Comparison of ENCODE assay signal across 17 mouse cellular contexts in the genomic region with DNA sequence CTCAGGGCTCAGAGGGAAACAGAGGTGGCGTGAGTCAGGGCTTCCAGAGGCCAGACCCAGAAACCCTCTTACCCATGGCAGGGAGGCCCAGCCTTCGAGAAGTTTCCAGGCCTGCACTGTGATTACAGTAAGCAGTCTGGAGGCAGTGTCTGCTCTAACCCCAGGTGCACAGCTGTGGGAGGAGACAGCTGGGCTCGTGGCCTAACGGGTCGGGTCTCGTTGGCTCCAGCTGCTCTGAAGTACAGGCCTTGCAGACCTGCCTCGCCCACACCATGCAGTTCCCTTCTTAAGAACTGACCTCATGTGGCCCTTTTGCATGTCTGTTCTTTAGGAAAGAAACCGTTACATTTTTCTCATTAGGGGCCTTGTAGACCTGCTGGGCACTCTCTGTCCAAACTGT.
DNase-seq lines count a peak whose midpoint lies in the region; ATAC-seq and TF ChIP-seq lines count a peak whose summit lies in the region.
"Had no signal": no experiment of that assay in that cellular context is flagged by ENCODE, and none has a peak within 500 bp of the region (broad histone marks: within the 10 kb centered on the region; RNA-seq: fewer than 3 reads in every experiment).

No protein-coding gene starts in this region.

- ATAC-seq in liver, postnatal 0 days = peak; percentile 4; the same call in 1 of the 2 replicates
- no peak for ATAC-seq in liver, embryonic 12.5 days
- ATAC-seq in limb, embryonic 13.5 days (ENCODE audit: low FRiP score, low read depth) = no peak
- ATAC-seq in cerebellum, adult (ENCODE audit: insufficient number of reproducible peaks, low FRiP score, low TSS enrichment) = no peak
- ATAC-seq in intestine, embryonic 15.5 days = no peak
- ATAC-seq: hindbrain, embryonic 16.5 days had no signal

- H3K9me3 ChIP-seq in liver, postnatal 0 days (ENCODE audit: low read length) = no peaks in the 10 kb centered on the region
- no peaks in the 10 kb centered on the region for H3K9me3 ChIP-seq in liver, embryonic 12.5 days (replicated peaks)
- H3K9me3 ChIP-seq in limb, embryonic 13.5 days = no peaks in the 10 kb centered on the region
- H3K9me3 ChIP-seq in intestine, embryonic 15.5 days = no peaks in the 10 kb centered on the region
- H3K9me3 ChIP-seq: heart, embryonic 13.5 days; midbrain, embryonic 12.5 days; neural tube, embryonic 13.5 days had no signal

- H3K4me3 ChIP-seq in liver, postnatal 0 days (ENCODE audit: low read depth, low read length) = no peak overlapping the region
- no peak overlapping the region for H3K4me3 ChIP-seq in liver, embryonic 12.5 days
- H3K4me3 ChIP-seq in limb, embryonic 13.5 days = no peak overlapping the region
- H3K4me3 ChIP-seq in intestine, embryonic 15.5 days (replicated peaks) = no peak overlapping the region
- H3K4me3 ChIP-seq: heart, embryonic 13.5 days; midbrain, embryonic 12.5 days; neural tube, embryonic 13.5 days had no signal

- WGBS in liver, postnatal 0 days (ENCODE audit: insufficient replicate concordance) = 74% methylated on average over 8 of the region's 8 CpGs
- 70% methylated on average over 8 of the region's 8 CpGs for WGBS in liver, embryonic 12.5 days (ENCODE audit: insufficient replicate concordance)
- 31% methylated on average over 8 of the region's 8 CpGs for WGBS in limb, embryonic 13.5 days
- 52% methylated on average over 8 of the region's 8 CpGs for WGBS in intestine, embryonic 15.5 days

- peaks cover 21% of the 10 kb centered on the region; the same call in 1 of the 2 replicates for H3K4me1 ChIP-seq in liver, postnatal 0 days (ENCODE audit: insufficient read depth)
- H3K4me1 ChIP-seq in liver, embryonic 12.5 days = peaks cover 25% of the 10 kb centered on the region
- H3K4me1 ChIP-seq in limb, embryonic 13.5 days = peaks cover 32% of the 10 kb centered on the region
- H3K4me1 ChIP-seq in intestine, embryonic 15.5 days (replicated peaks) = peaks cover 41% of the 10 kb centered on the region

- TF ChIP-seq EP300 in liver, postnatal 0 days (IDR thresholded peaks at IDR 0.05; ENCODE audit: low read depth) = no peak

- H3K4me2 ChIP-seq in liver, postnatal 0 days (ENCODE audit: low read depth, low read length) = no peak overlapping the region
- no peak overlapping the region for H3K4me2 ChIP-seq in liver, embryonic 12.5 days
- H3K4me2 ChIP-seq in limb, embryonic 13.5 days (replicated peaks) = no peak overlapping the region
- no peak overlapping the region for H3K4me2 ChIP-seq in intestine, embryonic 15.5 days (replicated peaks)
- H3K4me2 ChIP-seq: heart, embryonic 13.5 days; midbrain, embryonic 12.5 days; neural tube, embryonic 13.5 days had no signal

- H3K9ac ChIP-seq in liver, postnatal 0 days (replicated peaks) = no peak overlapping the region
- no peak overlapping the region for H3K9ac ChIP-seq in liver, embryonic 12.5 days
- no peak overlapping the region for H3K9ac ChIP-seq in limb, embryonic 13.5 days
- no peak overlapping the region for H3K9ac ChIP-seq in intestine, embryonic 15.5 days
- H3K9ac ChIP-seq: heart, embryonic 13.5 days; liver, embryonic 14.5 days; midbrain, embryonic 12.5 days; neural tube, embryonic 13.5 days had no signal

- DNase-seq in liver, postnatal 0 days = peak; percentile 41
- peak; percentile 11 for DNase-seq in T-cell, adult 2 months (ENCODE audit: low spot score)
- DNase-seq in thymus, postnatal 25 days = peak; percentile 87
- no peak for DNase-seq in kidney, adult 11 months
- DNase-seq: adrenal gland, postnatal 36 days; lung, postnatal 36 days; retina, postnatal 1 day had no signal

- H3K27ac ChIP-seq in liver, postnatal 0 days (ENCODE audit: low read depth) = no peak overlapping the region
- no peak overlapping the region for H3K27ac ChIP-seq in liver, embryonic 12.5 days
- peak overlapping the region; percentile 22; the same call in 1 of the 2 replicates for H3K27ac ChIP-seq in limb, embryonic 13.5 days
- no peak overlapping the region for H3K27ac ChIP-seq in intestine, embryonic 15.5 days
- H3K27ac ChIP-seq: kidney, postnatal 0 days; liver, embryonic 14.5 days; midbrain, embryonic 12.5 days; neural tube, embryonic 13.5 days had no signal

- no peaks in the 10 kb centered on the region for H3K27me3 ChIP-seq in liver, postnatal 0 days (ENCODE audit: insufficient read depth, low read length)
- H3K27me3 ChIP-seq in liver, embryonic 12.5 days (replicated peaks) = 0 out of 2 replicates have a peak, but pooled peaks cover 9% of the 10 kb centered on the region
- no peaks in the 10 kb centered on the region for H3K27me3 ChIP-seq in limb, embryonic 13.5 days
- no peaks in the 10 kb centered on the region for H3K27me3 ChIP-seq in intestine, embryonic 15.5 days (replicated peaks)
- H3K27me3 ChIP-seq: heart, embryonic 13.5 days; midbrain, embryonic 12.5 days; neural tube, embryonic 13.5 days had no signal

- H3K36me3 ChIP-seq in liver, postnatal 0 days (replicated peaks; ENCODE audit: insufficient read depth, low read length) = no peaks in the 10 kb centered on the region
- no peaks in the 10 kb centered on the region for H3K36me3 ChIP-seq in liver, embryonic 12.5 days
- no peaks in the 10 kb centered on the region for H3K36me3 ChIP-seq in limb, embryonic 13.5 days
- no peaks in the 10 kb centered on the region for H3K36me3 ChIP-seq in intestine, embryonic 15.5 days
- H3K36me3 ChIP-seq: heart, embryonic 13.5 days; midbrain, embryonic 12.5 days; neural tube, embryonic 13.5 days had no signal

- no peak for TF ChIP-seq CTCF in liver, postnatal 0 days (IDR thresholded peaks at IDR 0.05; ENCODE audit: low read depth)
